Mouse (Mus musculus) hindbrain, postnatal 0 days (tissue): ENCODE data around the gene Rbm5. TPM values are rescaled to one million over a fixed set of nuclear protein-coding genes. Genes with fewer than 3 reads are reported as not detected.

Source experiments
- ATAC-seq: fragments of 200-750 bp; cut with Nextera tagmentation; 2 replicates; pipeline ENCODE4 v1.8.0; 2017; ENCODE audit warnings: mild to moderate bottlenecking, moderate TSS enrichment, moderate library complexity
- DNase-seq: peaks from one replicate; pipeline ENCODE4 v3.0.0-alpha.2; 2015; ENCODE audit warnings: low spot score
- H3K27ac ChIP-seq: fragments of 300-500 bp; sonication (generic); 2 replicates; pipeline ENCODE4 v1.5.1; 2014; ENCODE audit warnings: mild to moderate bottlenecking
- H3K27me3 ChIP-seq: fragments of 300-500 bp; sonication (generic); 2 replicates; pipeline ENCODE4 v1.6.1; 2014; ENCODE audit warnings: low read length, mixed read lengths; ENCODE audit not compliant: insufficient read depth
- H3K36me3 ChIP-seq: fragments of 300-500 bp; sonication (generic); 2 replicates; pipeline ENCODE4 v1.6.1; 2014; ENCODE audit warnings: low read length, mixed read lengths; ENCODE audit not compliant: insufficient read depth
- H3K4me1 ChIP-seq: fragments of 300-500 bp; sonication (generic); 2 replicates; pipeline ENCODE4 v1.6.1; 2014; ENCODE audit warnings: antibody characterized with exemption, low read length, mixed read lengths; ENCODE audit not compliant: insufficient read depth
- H3K4me2 ChIP-seq: fragments of 300-500 bp; sonication (generic); 2 replicates; pipeline ENCODE4 v1.6.1; 2014; ENCODE audit warnings: low read depth, mild to moderate bottlenecking, low read length, moderate library complexity, mixed read lengths
- H3K4me3 ChIP-seq: fragments of 300-500 bp; sonication (generic); 2 replicates; pipeline ENCODE4 v1.5.1; 2014; ENCODE audit warnings: low read length
- H3K9ac ChIP-seq: fragments of 300-500 bp; sonication (generic); replicated peaks from 2 replicates; pipeline ENCODE4 v1.6.1; 2014; ENCODE audit warnings: mild to moderate bottlenecking, low read length, moderate library complexity, mixed read lengths
- H3K9me3 ChIP-seq: fragments of 300-500 bp; sonication (generic); 2 replicates; pipeline ENCODE4 v1.6.1; 2016; ENCODE audit warnings: low read length, mixed read lengths
- CTCF ChIP-seq: IDR thresholded peaks from 2 replicates; pipeline ENCODE4 v1.5.1; 2016; ENCODE audit warnings: antibody characterized with exemption, control low read depth, low read depth
- WGBS: fragments of 180-500 bp; shearing (Covaris S2); extraction: QIAGEN DNeasy Blood & Tissue Kit; methylation state at CpG from one replicate; pipeline ENCODE4 v1.1.7; 2014; 5-methylcytosine and 5-hydroxymethylcytosine counted together
- polyA plus RNA-seq: library from polyadenylated mRNA; unstranded; fragments of >200 nt; fragmentation: Nextera tagmentation; extraction: Ambion mirVana; gene quantifications from 2 replicates; pipeline ENCODE4 v1.2.1, GENCODE M21; 2015
- total RNA-seq: library from RNA; depleted of rRNA; stranded (reverse); fragments of >200 nt; gene quantifications from 2 replicates; pipeline ENCODE4 v1.2.3, GENCODE M21; 2014

Rbm5 gene
- total and polyA plus RNA-seq, 2 experiments from 2014 or later, result 142 to 149 TPM

- H3K4me1 ChIP-seq, result no peaks in the 10 kb centered on the region
- no peak for DNase-seq
- WGBS, result 93% methylated on average over 3 of the region's 3 CpGs
Observed at GRCm38 (mm10) chr9:107748063-107748462, 22.7 kb downstream of the Rbm5 start.

GRCm38 (mm10) chr9:107747310-107747709 lies 23.5 kb downstream of the Rbm5 start:
- no peak for TF ChIP-seq CTCF
- no peaks in the 10 kb centered on the region for H3K4me1 ChIP-seq
- 95% methylated on average over 1 of the region's 1 CpGs for WGBS
- no peak overlapping the region for H3K9ac ChIP-seq
- DNase-seq, result no peak
- no peak overlapping the region for H3K4me2 ChIP-seq
- ATAC-seq, result no peak
- no peaks in the 10 kb centered on the region for H3K9me3 ChIP-seq
- no peak overlapping the region for H3K4me3 ChIP-seq
- no peaks in the 10 kb centered on the region for H3K27me3 ChIP-seq
- H3K27ac ChIP-seq, result no peak overlapping the region
- peaks cover 94% of the 10 kb centered on the region for H3K36me3 ChIP-seq

More at GRCm38 (mm10) chr9:107748063-107748462, 22.7 kb downstream of the Rbm5 start:
- no peaks in the 10 kb centered on the region for H3K9me3 ChIP-seq
- H3K4me2 ChIP-seq, result no peak overlapping the region
- H3K27me3 ChIP-seq, result no peaks in the 10 kb centered on the region
- no peak overlapping the region for H3K27ac ChIP-seq
- no peak overlapping the region for H3K9ac ChIP-seq
- H3K4me3 ChIP-seq, result no peak overlapping the region
- no peak for ATAC-seq
- H3K36me3 ChIP-seq, result peaks cover 92% of the 10 kb centered on the region
- no peak for TF ChIP-seq CTCF

GRCm38 (mm10) chr9:107746679-107747078 lies 24.1 kb downstream of the Rbm5 start:
- no peak overlapping the region for H3K4me3 ChIP-seq
- H3K9me3 ChIP-seq, result no peaks in the 10 kb centered on the region
- no peak for DNase-seq
- no peak overlapping the region for H3K27ac ChIP-seq
- H3K4me2 ChIP-seq, result no peak overlapping the region
- H3K27me3 ChIP-seq, result no peaks in the 10 kb centered on the region
- H3K36me3 ChIP-seq, result peaks cover 94% of the 10 kb centered on the region
- H3K9ac ChIP-seq, result no peak overlapping the region
- 94% methylated on average over 3 of the region's 3 CpGs for WGBS
- H3K4me1 ChIP-seq, result no peaks in the 10 kb centered on the region
- TF ChIP-seq CTCF, result peak; percentile 39; the same call in 1 of the 2 replicates
- no peak for ATAC-seq

GRCm38 (mm10) chr9:107744061-107744460 lies 26.7 kb downstream of the Rbm5 start:
- Histone ChIP-seq H3K4me2 (no peak overlapping the region), H3K4me1 (no peaks in the 10 kb centered on the region), H3K27me3 (no peaks in the 10 kb centered on the region), H3K36me3 (peaks cover 91% of the 10 kb centered on the region), H3K27ac (no peak overlapping the region), H3K9ac (no peak overlapping the region), H3K9me3 (no peaks in the 10 kb centered on the region), H3K4me3 (no peak overlapping the region)
- no peak for TF ChIP-seq CTCF
- DNase-seq (no peak), ATAC-seq (no peak)
- WGBS, result 87% methylated on average over 6 of the region's 6 CpGs

GRCm38 (mm10) chr9:107738841-107739202 lies 32.0 kb downstream of the Rbm5 start:
- DNase-seq (peak; percentile 59), ATAC-seq (peak; percentile 68)
- peaks cover 43% of the 10 kb centered on the region for H3K36me3 ChIP-seq
- no peak overlapping the region for H3K4me2 ChIP-seq
- H3K4me1 ChIP-seq, result peaks cover 24% of the 10 kb centered on the region
- H3K9ac ChIP-seq, result no peak overlapping the region
- WGBS, result 39% methylated on average over 4 of the region's 4 CpGs
- TF ChIP-seq CTCF, result peak; percentile 69
- peak overlapping the region; percentile 70; the same call in 1 of the 2 replicates for H3K27ac ChIP-seq
- no peaks in the 10 kb centered on the region for H3K9me3 ChIP-seq
- H3K4me3 ChIP-seq, result no peak overlapping the region
- H3K27me3 ChIP-seq, result no peaks in the 10 kb centered on the region

- H3K4me3 ChIP-seq, result no peak overlapping the region
- H3K27ac ChIP-seq, result peak overlapping the region; percentile 70
- H3K4me1 ChIP-seq, result peaks cover 24% of the 10 kb centered on the region
- peak; percentile 66 for ATAC-seq
- 17% methylated on average over 7 of the region's 7 CpGs for WGBS
- peak; percentile 90 for DNase-seq
- H3K4me2 ChIP-seq, result no peak overlapping the region
- H3K36me3 ChIP-seq, result peaks cover 37% of the 10 kb centered on the region
- TF ChIP-seq CTCF, result peak; percentile 98
- H3K27me3 ChIP-seq, result no peaks in the 10 kb centered on the region
- no peak overlapping the region for H3K9ac ChIP-seq
- H3K9me3 ChIP-seq, result no peaks in the 10 kb centered on the region
Observed at GRCm38 (mm10) chr9:107738020-107738840, 32.6 kb downstream of the Rbm5 start.

- WGBS, result 3% methylated on average over 7 of the region's 7 CpGs
- peak overlapping the region; percentile 14; the same call in 1 of the 2 replicates for H3K9ac ChIP-seq
- H3K27ac ChIP-seq, result peak overlapping the region; percentile 52
Observed at GRCm38 (mm10) chr9:107736185-107736485, 34.7 kb downstream of the Rbm5 start.

More at GRCm38 (mm10) chr9:107736185-107736485, 34.7 kb downstream of the Rbm5 start:
- TF ChIP-seq CTCF, result no peak
- H3K9me3 ChIP-seq, result no peaks in the 10 kb centered on the region
- H3K27me3 ChIP-seq, result no peaks in the 10 kb centered on the region
- H3K4me2 ChIP-seq, result peak overlapping the region; percentile 42
- H3K4me1 ChIP-seq, result peaks cover 24% of the 10 kb centered on the region
- DNase-seq (peak; percentile 67), ATAC-seq (no peak)
- 0 out of 2 replicates have a peak overlapping the region, but pooled peaks have one; percentile 0 for H3K4me3 ChIP-seq
- peaks cover 16% of the 10 kb centered on the region for H3K36me3 ChIP-seq
